Mouse (Mus musculus) neural tube, embryonic 14.5 days (tissue): ENCODE measurements around the gene Mgat4e. TPM values are rescaled to one million over a fixed set of nuclear protein-coding genes. Genes with fewer than 3 reads are reported as not detected.
A peak's percentile ranks its signal among the peaks of the same experiment; 100 is the strongest.

Source experiments
- ATAC-seq: fragments of 200-750 bp; cut with Nextera tagmentation; 2 replicates; pipeline ENCODE4 v1.8.0; 2017; ENCODE audit warnings: low read depth, mild to moderate bottlenecking, moderate TSS enrichment, moderate library complexity
- H3K27ac ChIP-seq: fragments of 300-500 bp; sonication (generic); 2 replicates; pipeline ENCODE4 v1.5.1; 2014; ENCODE audit warnings: low read depth, mild to moderate bottlenecking, control low read depth, low read length, moderate library complexity, mixed read lengths
- H3K27me3 ChIP-seq: fragments of 300-500 bp; sonication (generic); 2 replicates; pipeline ENCODE4 v1.6.1; 2014; ENCODE audit warnings: low read length; ENCODE audit not compliant: control insufficient read depth, insufficient read depth
- H3K36me3 ChIP-seq: fragments of 300-500 bp; sonication (generic); 2 replicates; pipeline ENCODE4 v1.6.1; 2014; ENCODE audit warnings: low read length, mixed read lengths; ENCODE audit not compliant: control insufficient read depth, insufficient read depth
- H3K4me1 ChIP-seq: fragments of 300-500 bp; sonication (generic); 2 replicates; pipeline ENCODE4 v1.6.1; 2014; ENCODE audit warnings: low read length; ENCODE audit not compliant: control insufficient read depth, insufficient read depth
- H3K4me2 ChIP-seq: fragments of 300-500 bp; sonication (generic); 2 replicates; pipeline ENCODE4 v1.6.1; 2014; ENCODE audit warnings: mild to moderate bottlenecking, low read depth, low read length, control low read depth
- H3K4me3 ChIP-seq: fragments of 300-500 bp; sonication (generic); 2 replicates; pipeline ENCODE4 v1.5.1; 2014; ENCODE audit warnings: low read depth, low read length, control low read depth, mixed read lengths
- H3K9ac ChIP-seq: fragments of 300-500 bp; sonication (generic); replicated peaks from 2 replicates; pipeline ENCODE4 v1.6.1; 2014; ENCODE audit warnings: low read depth, mild to moderate bottlenecking, control low read depth, low read length, mixed read lengths
- H3K9me3 ChIP-seq: fragments of 300-500 bp; sonication (generic); 2 replicates; pipeline ENCODE4 v1.6.1; 2016; ENCODE audit warnings: low read length; ENCODE audit not compliant: control insufficient read depth
- WGBS: fragments of 180-500 bp; shearing (Covaris S2); extraction: QIAGEN DNeasy Blood & Tissue Kit; methylation state at CpG from one replicate; pipeline ENCODE4 v1.1.7; 2014; 5-methylcytosine and 5-hydroxymethylcytosine counted together
- polyA plus RNA-seq: library from polyadenylated mRNA; unstranded; fragments of >200 nt; fragmentation: Nextera tagmentation; extraction: Ambion mirVana; gene quantifications from 2 replicates; pipeline ENCODE4 v1.2.1, GENCODE M21; 2014

The Mgat4e gene
- polyA plus RNA-seq, 1 experiment from 2014 or later = not detected

GRCm38 (mm10) chr1:134559226-134559625 is 9.7 kb upstream of the Mgat4e start:
- H3K4me1 ChIP-seq = peaks cover 16% of the 10 kb centered on the region
- H3K27me3 ChIP-seq = no peaks in the 10 kb centered on the region
- no peaks in the 10 kb centered on the region for H3K36me3 ChIP-seq
- H3K4me3 ChIP-seq = no peak overlapping the region
- no peak overlapping the region for H3K4me2 ChIP-seq
- H3K9ac ChIP-seq = no peak overlapping the region
- no peak for ATAC-seq
- no peak overlapping the region for H3K27ac ChIP-seq
- H3K9me3 ChIP-seq = no peaks in the 10 kb centered on the region
- 82% methylated on average over 3 of the region's 3 CpGs for WGBS

DNA sequence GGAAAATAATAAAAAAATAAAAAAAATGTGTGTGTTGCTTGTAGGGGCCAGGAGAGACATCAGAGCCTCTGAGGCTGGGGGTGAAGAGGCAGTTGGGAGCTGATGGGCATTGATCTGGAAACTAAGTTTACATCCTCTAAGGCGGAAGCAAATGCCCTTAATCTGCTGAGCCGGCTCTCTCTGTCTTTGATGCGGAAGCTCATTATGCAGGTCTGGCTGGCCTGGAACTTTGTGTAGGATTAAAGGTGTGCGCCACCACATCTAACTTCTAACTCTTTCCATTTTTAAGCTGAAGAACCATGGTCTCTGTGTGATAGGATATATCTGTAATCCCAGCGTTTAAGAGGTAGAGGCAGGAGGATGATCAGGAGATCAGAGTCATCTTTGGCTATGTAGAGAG is 9.0 kb upstream of the Mgat4e start:
- peaks cover 12% of the 10 kb centered on the region for H3K4me1 ChIP-seq
- H3K9ac ChIP-seq = no peak overlapping the region
- no peak overlapping the region for H3K4me2 ChIP-seq
- no peak overlapping the region for H3K4me3 ChIP-seq
- no peak for ATAC-seq
- 61% methylated on average over 5 of the region's 5 CpGs for WGBS
- H3K27ac ChIP-seq = no peak overlapping the region
- H3K36me3 ChIP-seq = no peaks in the 10 kb centered on the region
- H3K9me3 ChIP-seq = no peaks in the 10 kb centered on the region
- H3K27me3 ChIP-seq = no peaks in the 10 kb centered on the region

DNA sequence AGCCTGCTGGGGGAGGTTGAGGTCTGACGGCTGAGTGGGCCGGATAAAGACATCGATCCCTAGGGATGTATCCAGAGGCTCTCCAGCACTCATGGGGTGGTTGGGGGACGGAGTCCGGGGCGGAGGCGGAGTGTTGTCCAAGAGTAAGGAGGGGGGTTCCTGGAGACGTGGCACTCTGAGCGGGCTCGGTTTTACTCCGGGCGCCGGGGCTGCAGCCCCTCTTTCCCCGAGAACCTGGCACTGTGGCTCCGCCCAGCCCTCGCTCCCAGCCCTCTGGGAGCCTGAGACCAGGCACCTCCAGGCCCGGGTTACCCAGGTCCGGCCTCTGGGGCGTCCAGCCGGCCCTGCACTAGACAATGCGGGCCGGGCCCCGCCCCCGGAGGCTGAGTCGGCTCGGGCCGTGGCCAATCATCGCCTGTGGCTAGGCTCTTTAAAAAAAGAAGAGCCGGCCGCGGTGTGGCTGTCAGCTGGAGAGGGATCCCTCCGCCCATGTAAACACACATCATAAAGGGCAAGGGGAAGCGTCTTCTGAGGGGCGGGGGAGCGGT is 7.3 kb upstream of the Mgat4e start:
- H3K27ac ChIP-seq = peak overlapping the region; percentile 93
- H3K36me3 ChIP-seq = no peaks in the 10 kb centered on the region
- no peaks in the 10 kb centered on the region for H3K9me3 ChIP-seq
- ATAC-seq = peak; percentile 95
- H3K4me2 ChIP-seq = peak overlapping the region; percentile 93
- H3K27me3 ChIP-seq = no peaks in the 10 kb centered on the region
- peak overlapping the region; percentile 86 for H3K9ac ChIP-seq
- WGBS = under 1% methylated on average over 35 of the region's 35 CpGs
- H3K4me1 ChIP-seq = peaks cover 4% of the 10 kb centered on the region
- peak overlapping the region; percentile 64 for H3K4me3 ChIP-seq

DNA sequence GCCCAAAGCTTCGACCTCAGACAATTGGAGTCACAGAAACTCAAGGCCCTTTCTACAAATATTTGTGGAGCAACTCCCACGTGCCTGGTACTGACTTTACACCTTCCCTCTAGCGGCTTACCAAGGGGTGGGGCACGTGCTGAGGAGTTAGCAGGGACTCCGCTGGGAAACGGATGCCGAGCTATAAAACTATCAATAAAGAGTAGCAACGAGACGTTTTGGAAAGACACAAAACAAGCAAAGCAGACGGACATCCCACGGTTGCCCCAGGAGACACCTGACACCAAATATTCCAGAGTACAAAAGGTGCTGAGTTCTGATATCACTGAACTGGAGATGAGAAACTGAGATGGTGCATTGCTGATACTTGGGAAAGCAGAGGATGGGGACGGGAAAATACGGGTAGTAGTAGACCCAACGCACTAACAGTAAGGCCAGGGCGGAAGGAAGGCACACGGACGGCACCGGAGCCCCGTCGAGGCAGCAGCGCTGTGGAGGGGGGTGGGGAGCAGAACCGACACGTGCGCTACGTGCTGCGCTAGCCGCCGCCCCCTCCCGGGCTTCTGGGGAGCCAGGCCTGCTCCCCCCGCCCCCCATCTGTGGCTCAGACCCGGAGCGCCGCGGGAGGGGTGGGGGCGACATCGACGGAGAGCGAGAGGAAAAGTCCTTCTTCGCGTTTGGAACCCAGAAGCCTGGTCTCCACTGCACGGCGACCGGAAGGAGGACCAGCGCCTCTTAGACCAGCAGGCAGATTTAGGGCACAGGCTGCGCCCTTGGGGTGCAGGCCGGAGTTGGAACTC is 6.6 kb upstream of the Mgat4e start:
- Histone ChIP-seq H3K4me2 (peak overlapping the region; percentile 93), H3K36me3 (no peaks in the 10 kb centered on the region), H3K4me3 (peak overlapping the region; percentile 64), H3K9ac (peak overlapping the region; percentile 86), H3K27me3 (no peaks in the 10 kb centered on the region), H3K4me1 (peaks cover 4% of the 10 kb centered on the region), H3K9me3 (no peaks in the 10 kb centered on the region), H3K27ac (peak overlapping the region; percentile 93)
- ATAC-seq = peak; percentile 44
- WGBS = under 1% methylated on average over 45 of the region's 46 CpGs

- 27% methylated on average over 13 of the region's 13 CpGs for WGBS
- Histone ChIP-seq H3K9ac (no peak overlapping the region), H3K4me2 (peak overlapping the region; percentile 93; the same call in 1 of the 2 replicates), H3K36me3 (no peaks in the 10 kb centered on the region), H3K4me3 (no peak overlapping the region), H3K9me3 (no peaks in the 10 kb centered on the region), H3K27ac (no peak overlapping the region), H3K27me3 (no peaks in the 10 kb centered on the region), H3K4me1 (peaks cover 4% of the 10 kb centered on the region)
- no peak for ATAC-seq
Observed at GRCm38 (mm10) chr1:134555240-134555870, 5.9 kb upstream of the Mgat4e start.

GRCm38 (mm10) chr1:134552396-134552795 is 2.9 kb upstream of the Mgat4e start:
- Histone ChIP-seq H3K9me3 (no peaks in the 10 kb centered on the region), H3K9ac (no peak overlapping the region), H3K4me1 (peaks cover 4% of the 10 kb centered on the region), H3K36me3 (no peaks in the 10 kb centered on the region), H3K4me2 (no peak overlapping the region), H3K27me3 (no peaks in the 10 kb centered on the region), H3K27ac (no peak overlapping the region), H3K4me3 (no peak overlapping the region)
- ATAC-seq = no peak
- 73% methylated on average over 3 of the region's 3 CpGs for WGBS

DNA sequence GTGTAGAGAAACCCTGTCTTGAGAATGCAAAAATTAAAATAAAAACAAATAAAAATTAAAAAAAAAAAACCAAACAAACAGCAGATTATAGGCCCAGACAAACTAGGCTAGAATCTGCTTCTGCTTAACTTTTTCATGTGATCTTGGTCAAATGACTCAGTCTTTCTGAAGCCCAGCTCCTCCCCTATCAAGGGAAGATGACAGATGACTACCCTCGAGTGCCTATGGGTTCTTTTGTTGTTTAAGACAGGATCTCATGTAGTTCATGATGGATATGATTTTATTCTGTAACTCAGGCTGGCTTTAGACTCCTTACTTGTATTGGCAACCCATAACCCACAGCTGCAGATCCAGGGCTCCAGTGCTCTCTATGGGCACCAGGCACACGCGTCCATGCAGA is 2.4 kb upstream of the Mgat4e start:
- no peak overlapping the region for H3K27ac ChIP-seq
- H3K4me1 ChIP-seq = no peaks in the 10 kb centered on the region
- no peak overlapping the region for H3K9ac ChIP-seq
- H3K36me3 ChIP-seq = no peaks in the 10 kb centered on the region
- WGBS = 82% methylated on average over 3 of the region's 3 CpGs
- no peak for ATAC-seq
- H3K4me2 ChIP-seq = no peak overlapping the region
- no peaks in the 10 kb centered on the region for H3K27me3 ChIP-seq
- H3K4me3 ChIP-seq = no peak overlapping the region
- H3K9me3 ChIP-seq = no peaks in the 10 kb centered on the region

DNA sequence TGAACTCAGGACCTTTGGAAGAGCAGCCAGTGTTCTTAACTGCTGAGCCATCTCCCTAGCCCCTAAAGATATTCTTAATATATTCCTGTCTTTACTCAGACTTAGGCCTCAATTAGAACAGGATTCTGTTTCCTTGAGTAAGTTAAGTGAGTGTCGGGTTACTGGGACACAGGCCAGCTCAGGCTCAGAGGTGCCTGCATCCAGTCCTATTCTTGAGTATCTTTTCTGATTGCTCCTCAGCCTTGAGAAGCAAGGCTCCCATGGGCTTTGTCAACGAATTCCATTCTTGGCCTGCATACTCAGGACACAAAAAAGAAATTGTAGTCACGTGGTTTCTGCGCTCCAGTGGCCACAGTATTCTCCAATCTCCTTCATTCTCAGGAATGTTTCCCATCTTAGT is 1.3 kb downstream of the Mgat4e start:
- no peak overlapping the region for H3K4me3 ChIP-seq
- no peaks in the 10 kb centered on the region for H3K36me3 ChIP-seq
- no peak overlapping the region for H3K9ac ChIP-seq
- WGBS = 81% methylated on average over 4 of the region's 4 CpGs
- H3K4me2 ChIP-seq = no peak overlapping the region
- H3K27ac ChIP-seq = no peak overlapping the region
- no peak for ATAC-seq
- no peaks in the 10 kb centered on the region for H3K9me3 ChIP-seq
- no peaks in the 10 kb centered on the region for H3K27me3 ChIP-seq
- H3K4me1 ChIP-seq = no peaks in the 10 kb centered on the region

DNA sequence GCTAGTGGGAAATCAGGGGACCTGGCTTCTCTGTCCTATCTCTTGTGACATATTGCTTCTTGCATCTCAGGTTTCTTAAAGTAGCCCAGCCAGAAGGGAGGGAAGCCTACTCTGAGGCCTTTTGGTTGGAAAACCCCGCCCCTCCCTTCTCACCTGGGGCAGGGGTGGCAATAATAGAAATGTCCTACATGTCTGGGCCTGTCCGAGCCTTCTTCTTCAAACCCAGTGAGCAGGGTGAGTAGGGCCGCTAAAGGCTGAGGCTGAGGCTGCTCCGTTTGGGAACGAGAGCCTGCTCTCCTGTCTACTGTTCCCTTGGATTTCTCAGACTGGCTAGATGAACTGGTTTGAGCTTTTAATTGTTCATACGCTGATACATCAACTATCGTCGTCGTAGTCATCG is 8.9 kb downstream of the Mgat4e start:
- Histone ChIP-seq H3K27ac (no peak overlapping the region), H3K4me3 (no peak overlapping the region), H3K9ac (no peak overlapping the region), H3K4me1 (no peaks in the 10 kb centered on the region), H3K36me3 (no peaks in the 10 kb centered on the region), H3K4me2 (no peak overlapping the region), H3K27me3 (no peaks in the 10 kb centered on the region), H3K9me3 (no peaks in the 10 kb centered on the region)
- no peak for ATAC-seq
- WGBS = 86% methylated on average over 10 of the region's 10 CpGs
